Mouse (Mus musculus): Measurements from ENCODE around the gene Smim23. TPM values are rescaled to one million over a fixed set of nuclear protein-coding genes. Genes with fewer than 3 reads are reported as not detected.

The Smim23 gene
- total RNA-seq, 1 experiment, result not detected

DNA sequence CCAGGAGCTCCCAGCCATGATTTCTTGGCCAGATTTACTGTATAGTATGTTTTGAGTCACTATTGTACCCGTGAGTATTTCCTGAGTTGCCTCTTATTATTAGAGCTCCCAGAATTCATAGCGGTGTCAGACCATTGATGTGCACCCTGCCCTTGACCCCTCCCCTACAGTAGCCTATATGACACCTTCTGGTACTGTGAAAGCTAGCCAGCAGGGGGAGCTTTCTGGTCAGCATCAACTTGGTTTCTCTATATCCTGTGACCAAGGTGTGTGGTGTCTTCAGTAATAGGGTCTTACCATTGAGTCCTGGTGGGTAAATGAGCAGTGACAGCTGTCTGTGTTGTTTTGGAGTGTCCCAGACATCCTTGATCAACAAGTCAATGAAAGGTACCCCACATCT is 18.4 kb downstream of the Smim23 start:
- H3K4me3 ChIP-seq (ENCODE audit: insufficient read depth in 1 of 2, low read depth in 1 of 2, low read length in 2 of 2, poor library complexity in 1 of 2, severe bottlenecking in 1 of 2), result no peak overlapping the region
- no peaks in the 10 kb centered on the region for H3K4me1 ChIP-seq (ENCODE audit: control insufficient read depth in 2 of 2, insufficient read depth in 2 of 2, low read length in 2 of 2, poor library complexity in 1 of 2)
- DNase-seq (ENCODE audit: low read depth, low spot score), result peak; percentile 70
- no peaks in the 10 kb centered on the region for H3K9me3 ChIP-seq (ENCODE audit: control insufficient read depth, insufficient read depth, low read depth, low read length)
- in situ Hi-C loops (cut with MboI; ENCODE audit: low sequenced_read_pairs in 2 of 2, unreplicated experiment in 2 of 2), result no loop called here
- H3K27ac ChIP-seq (ENCODE audit: insufficient read depth, low read depth, low read length, poor library complexity, severe bottlenecking), result no peak overlapping the region
- no peak overlapping the region for H3K9ac ChIP-seq (ENCODE audit: insufficient read depth, low read depth, low read length, poor library complexity, severe bottlenecking)
- 0 out of 2 replicates have a peak, but pooled peaks have one; percentile 54 for TF ChIP-seq ZC3H11A (IDR thresholded peaks at IDR 0.05; ENCODE audit: borderline replicate concordance, low read depth, low read length)
- TF ChIP-seq CHD2 (IDR thresholded peaks at IDR 0.05; ENCODE audit: low read depth, low read length), result no peak
- H3K36me3 ChIP-seq (ENCODE audit: control insufficient read depth, insufficient read depth, low read length, poor library complexity, severe bottlenecking), result no peaks in the 10 kb centered on the region

DNA sequence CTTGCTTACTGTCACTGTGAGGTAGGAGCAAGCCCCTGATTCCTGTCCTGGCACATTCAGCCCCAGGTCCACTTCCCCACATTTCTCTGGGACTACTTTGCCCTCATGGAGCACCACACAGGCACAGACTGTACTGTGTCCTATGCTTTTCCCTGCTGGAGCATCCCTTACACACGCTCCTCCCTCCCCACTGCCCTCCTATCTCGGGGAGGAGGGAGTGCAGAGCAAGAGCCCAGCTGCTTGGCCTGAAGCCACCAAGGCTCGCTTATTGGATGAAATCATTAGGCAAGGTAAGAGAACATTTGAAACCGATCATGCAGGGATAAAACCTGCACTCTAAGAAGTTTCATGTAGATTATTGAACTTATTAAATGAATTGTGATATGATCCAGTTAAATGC is 20.7 kb downstream of the Smim23 start:
- Histone ChIP-seq H3K9me3 (ENCODE audit: control insufficient read depth, insufficient read depth, low read depth, low read length) (no peaks in the 10 kb centered on the region), H3K9ac (ENCODE audit: insufficient read depth, low read depth, low read length, poor library complexity, severe bottlenecking) (no peak overlapping the region), H3K27ac (ENCODE audit: insufficient read depth, low read depth, low read length, poor library complexity, severe bottlenecking) (no peak overlapping the region), H3K36me3 (ENCODE audit: control insufficient read depth, insufficient read depth, low read length, poor library complexity, severe bottlenecking) (no peaks in the 10 kb centered on the region), H3K4me3 (ENCODE audit: insufficient read depth in 1 of 2, low read depth in 1 of 2, low read length in 2 of 2, poor library complexity in 1 of 2, severe bottlenecking in 1 of 2) (no peak overlapping the region), H3K4me1 (ENCODE audit: control insufficient read depth in 2 of 2, insufficient read depth in 2 of 2, low read length in 2 of 2, poor library complexity in 1 of 2) (no peaks in the 10 kb centered on the region)
- in situ Hi-C loops (cut with MboI; ENCODE audit: low sequenced_read_pairs in 2 of 2, unreplicated experiment in 2 of 2), result no loop called here
- TF ChIP-seq CHD2 (IDR thresholded peaks at IDR 0.05; ENCODE audit: low read depth, low read length) (no peak), MAFK (IDR thresholded peaks at IDR 0.05; ENCODE audit: insufficient read depth, low read depth, low read length) (no peak), ZC3H11A (IDR thresholded peaks at IDR 0.05; ENCODE audit: borderline replicate concordance, low read depth, low read length) (no peak), HCFC1 (IDR thresholded peaks at IDR 0.05; ENCODE audit: borderline replicate concordance, insufficient read depth, low read length) (no peak), ZNF384 (IDR thresholded peaks at IDR 0.05; ENCODE audit: low read depth, low read length) (no peak)
- no peak for DNase-seq (ENCODE audit: low read depth, low spot score)

DNA sequence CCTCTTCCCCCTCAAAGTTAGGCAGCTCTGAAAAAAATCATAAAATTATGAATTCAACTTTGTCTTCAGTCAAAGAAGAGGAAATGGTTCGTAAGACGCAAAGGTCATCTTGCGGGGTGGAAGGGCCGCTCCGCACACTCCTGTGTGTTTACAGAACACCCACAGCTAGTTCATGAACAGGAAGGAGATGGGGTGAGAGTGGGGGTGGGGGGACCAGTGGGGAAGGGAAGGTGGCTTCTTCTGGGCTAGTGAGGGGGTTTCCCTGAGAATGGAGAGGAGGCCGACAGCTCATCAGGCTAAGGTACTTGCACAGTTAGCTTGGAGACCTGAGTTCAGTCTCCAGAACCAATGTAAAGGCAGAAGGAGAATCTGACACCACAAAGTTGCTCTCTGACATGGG is 22.7 kb downstream of the Smim23 start:
- no peak for DNase-seq (ENCODE audit: low read depth, low spot score)
- Histone ChIP-seq H3K9me3 (ENCODE audit: control insufficient read depth, insufficient read depth, low read depth, low read length) (no peaks in the 10 kb centered on the region), H3K9ac (ENCODE audit: insufficient read depth, low read depth, low read length, poor library complexity, severe bottlenecking) (no peak overlapping the region), H3K36me3 (ENCODE audit: control insufficient read depth, insufficient read depth, low read length, poor library complexity, severe bottlenecking) (no peaks in the 10 kb centered on the region), H3K4me3 (ENCODE audit: insufficient read depth in 1 of 2, low read depth in 1 of 2, low read length in 2 of 2, poor library complexity in 1 of 2, severe bottlenecking in 1 of 2) (no peak overlapping the region), H3K27ac (ENCODE audit: insufficient read depth, low read depth, low read length, poor library complexity, severe bottlenecking) (no peak overlapping the region), H3K4me1 (ENCODE audit: control insufficient read depth in 2 of 2, insufficient read depth in 2 of 2, low read length in 2 of 2, poor library complexity in 1 of 2) (no peaks in the 10 kb centered on the region)
- TF ChIP-seq ZC3H11A (IDR thresholded peaks at IDR 0.05; ENCODE audit: borderline replicate concordance, low read depth, low read length) (no peak), HCFC1 (IDR thresholded peaks at IDR 0.05; ENCODE audit: borderline replicate concordance, insufficient read depth, low read length) (no peak), CHD2 (IDR thresholded peaks at IDR 0.05; ENCODE audit: low read depth, low read length) (no peak), MAFK (IDR thresholded peaks at IDR 0.05; ENCODE audit: insufficient read depth, low read depth, low read length) (no peak), ZNF384 (IDR thresholded peaks at IDR 0.05; ENCODE audit: low read depth, low read length) (no peak)
- in situ Hi-C loops (cut with MboI; ENCODE audit: low sequenced_read_pairs in 2 of 2, unreplicated experiment in 2 of 2), result no loop called here

DNA sequence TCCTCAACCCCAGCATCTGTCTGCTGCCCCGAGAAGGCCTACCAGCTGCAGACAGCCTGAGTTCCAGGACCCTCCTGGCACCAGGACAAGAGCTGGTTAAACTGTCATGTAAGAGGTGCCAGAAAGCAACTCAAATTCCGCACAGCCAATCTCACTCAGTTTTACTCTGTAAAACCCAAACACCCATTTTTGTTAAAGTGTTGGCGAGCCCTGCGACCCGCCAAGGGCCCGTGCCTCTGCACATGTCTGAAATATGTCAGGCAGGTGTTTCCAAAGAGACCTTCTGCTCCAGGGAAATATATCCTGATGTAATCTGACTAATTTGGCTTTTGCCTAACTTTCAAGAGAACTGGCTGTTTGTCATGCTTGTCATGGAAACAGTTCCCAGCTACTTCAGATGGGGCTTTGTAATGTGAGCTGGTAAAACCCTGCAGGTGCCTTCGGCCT is 23.5 kb downstream of the Smim23 start:
- Histone ChIP-seq H3K36me3 (ENCODE audit: control insufficient read depth, insufficient read depth, low read length, poor library complexity, severe bottlenecking) (no peaks in the 10 kb centered on the region), H3K4me3 (ENCODE audit: insufficient read depth in 1 of 2, low read depth in 1 of 2, low read length in 2 of 2, poor library complexity in 1 of 2, severe bottlenecking in 1 of 2) (no peak overlapping the region), H3K9me3 (ENCODE audit: control insufficient read depth, insufficient read depth, low read depth, low read length) (no peaks in the 10 kb centered on the region), H3K9ac (ENCODE audit: insufficient read depth, low read depth, low read length, poor library complexity, severe bottlenecking) (0 out of 2 replicates have a peak overlapping the region, but pooled peaks have one; percentile 28), H3K4me1 (ENCODE audit: control insufficient read depth in 2 of 2, insufficient read depth in 2 of 2, low read length in 2 of 2, poor library complexity in 1 of 2) (no peaks in the 10 kb centered on the region), H3K27ac (ENCODE audit: insufficient read depth, low read depth, low read length, poor library complexity, severe bottlenecking) (no peak overlapping the region)
- in situ Hi-C loops (cut with MboI; ENCODE audit: low sequenced_read_pairs in 2 of 2, unreplicated experiment in 2 of 2), result no loop called here
- no peak for TF ChIP-seq HCFC1 (IDR thresholded peaks at IDR 0.05; ENCODE audit: borderline replicate concordance, insufficient read depth, low read length)
- TF ChIP-seq MAFK (IDR thresholded peaks at IDR 0.05; ENCODE audit: insufficient read depth, low read depth, low read length), result no peak
- no peak for TF ChIP-seq ZNF384 (IDR thresholded peaks at IDR 0.05; ENCODE audit: low read depth, low read length)
- TF ChIP-seq CHD2 (IDR thresholded peaks at IDR 0.05; ENCODE audit: low read depth, low read length), result no peak
- TF ChIP-seq ZC3H11A (IDR thresholded peaks at IDR 0.05; ENCODE audit: borderline replicate concordance, low read depth, low read length), result no peak
- no peak for DNase-seq (ENCODE audit: low read depth, low spot score)

DNA sequence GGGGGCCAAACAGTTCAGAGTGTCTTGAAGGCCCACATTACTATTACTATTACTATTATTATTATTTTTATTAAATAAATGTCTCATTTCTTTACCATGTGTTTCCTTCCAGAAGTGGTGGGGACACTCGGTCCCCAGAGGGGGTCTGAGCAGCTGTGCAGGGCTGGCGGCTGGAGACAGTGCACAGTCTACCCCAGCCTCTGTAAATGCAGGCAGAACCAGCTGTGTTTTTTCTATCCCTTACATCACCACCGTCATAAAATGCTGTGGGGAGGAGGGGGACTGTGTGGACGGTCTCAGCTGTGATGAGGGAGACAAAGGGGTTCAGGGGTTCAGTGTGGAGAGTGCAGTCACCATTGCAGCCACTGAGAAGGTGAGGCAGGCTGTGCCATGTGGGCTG is 26.0 kb downstream of the Smim23 start:
- Histone ChIP-seq H3K9ac (ENCODE audit: insufficient read depth, low read depth, low read length, poor library complexity, severe bottlenecking) (no peak overlapping the region), H3K27ac (ENCODE audit: insufficient read depth, low read depth, low read length, poor library complexity, severe bottlenecking) (no peak overlapping the region), H3K4me3 (ENCODE audit: insufficient read depth in 1 of 2, low read depth in 1 of 2, low read length in 2 of 2, poor library complexity in 1 of 2, severe bottlenecking in 1 of 2) (no peak overlapping the region), H3K4me1 (ENCODE audit: control insufficient read depth in 2 of 2, insufficient read depth in 2 of 2, low read length in 2 of 2, poor library complexity in 1 of 2) (no peaks in the 10 kb centered on the region), H3K36me3 (ENCODE audit: control insufficient read depth, insufficient read depth, low read length, poor library complexity, severe bottlenecking) (no peaks in the 10 kb centered on the region), H3K9me3 (ENCODE audit: control insufficient read depth, insufficient read depth, low read depth, low read length) (no peaks in the 10 kb centered on the region)
- in situ Hi-C loops (cut with MboI; ENCODE audit: low sequenced_read_pairs in 2 of 2, unreplicated experiment in 2 of 2), result no loop called here
- no peak for DNase-seq (ENCODE audit: low read depth, low spot score)
- TF ChIP-seq ZNF384 (IDR thresholded peaks at IDR 0.05; ENCODE audit: low read depth, low read length), result no peak
- no peak for TF ChIP-seq CHD2 (IDR thresholded peaks at IDR 0.05; ENCODE audit: low read depth, low read length)
- no peak for TF ChIP-seq ZC3H11A (IDR thresholded peaks at IDR 0.05; ENCODE audit: borderline replicate concordance, low read depth, low read length)
- TF ChIP-seq HCFC1 (IDR thresholded peaks at IDR 0.05; ENCODE audit: borderline replicate concordance, insufficient read depth, low read length), result no peak
- no peak for TF ChIP-seq MAFK (IDR thresholded peaks at IDR 0.05; ENCODE audit: insufficient read depth, low read depth, low read length)
